Mouse (Mus musculus): ENCODE measurements around the gene Elane.

Elane gene

GRCm38 (mm10) chr10:79914948-79915596 lies 29.0 kb downstream of the Elane start:
- DNase-seq (ENCODE audit: low spot score in 2 of 2): no peak

DNA sequence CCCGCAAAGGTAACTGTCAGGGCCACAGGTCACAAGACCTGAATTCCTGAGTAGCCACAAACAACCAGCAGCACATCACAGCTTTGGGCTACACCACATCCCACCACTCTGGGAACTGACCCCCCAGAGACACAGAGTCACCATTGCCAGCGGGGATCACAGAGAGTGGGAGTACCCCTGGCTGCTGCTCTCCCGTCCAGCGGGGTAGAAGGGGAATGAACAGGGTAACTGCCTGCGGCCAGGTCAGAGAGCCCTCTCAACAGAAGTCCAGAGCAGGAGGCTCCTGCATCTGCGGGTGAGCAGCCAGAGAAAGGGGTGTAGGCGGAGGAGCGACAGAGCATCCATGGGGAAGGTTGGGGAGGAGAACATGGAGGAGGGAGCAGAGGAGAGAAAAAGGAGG lies 30.0 kb downstream of the Elane start:
- DNase-seq (ENCODE audit: low spot score in 2 of 2): no peak

DNA sequence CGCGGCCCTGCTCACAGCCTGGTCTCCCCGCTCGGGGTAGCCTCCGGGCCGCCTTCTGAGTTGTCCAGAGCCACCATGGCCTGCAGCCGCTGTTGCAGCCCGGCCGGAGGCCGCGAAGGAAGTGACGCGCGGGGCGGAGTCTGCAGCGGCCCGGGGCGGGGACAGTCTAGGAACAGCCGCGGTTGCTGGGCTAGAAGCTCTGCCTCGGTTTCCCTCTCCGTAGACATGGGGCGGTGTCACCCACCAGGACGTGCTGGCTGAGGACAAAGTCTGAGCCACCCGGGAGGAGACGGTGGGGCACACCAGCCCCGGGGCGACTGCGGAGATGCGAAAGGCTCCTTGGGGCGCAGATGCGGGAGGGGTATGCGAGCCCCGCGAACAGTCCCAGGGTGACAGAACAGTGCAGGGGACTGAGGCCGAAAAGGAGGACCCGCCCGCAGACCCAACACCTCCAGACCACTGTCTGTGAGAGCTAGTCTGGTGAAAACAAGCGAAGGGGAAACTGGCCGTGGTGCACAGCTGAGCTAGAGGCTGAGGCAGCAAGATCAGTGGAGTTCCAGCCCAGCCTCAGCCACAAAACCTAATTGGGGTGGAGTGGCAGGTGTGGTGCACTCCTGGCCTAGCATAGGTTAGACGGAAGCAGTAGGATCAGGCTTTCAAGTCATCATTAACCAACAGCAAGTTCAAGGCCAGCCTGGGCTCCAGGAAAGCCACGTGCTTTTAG lies 30.9 kb downstream of the Elane start, which contains the start of gene Kiss1r:
Kiss1r (plus strand) TSS at position 164 of the 724 bp plus-strand sequence.
- DNase-seq (ENCODE audit: low spot score in 2 of 2): peak in 1 of 2 experiments; percentile 76

- DNase-seq (ENCODE audit: low spot score in 2 of 2): no peak
Measured at GRCm38 (mm10) chr10:79917532-79918100, 31.6 kb downstream of the Elane start.

DNA sequence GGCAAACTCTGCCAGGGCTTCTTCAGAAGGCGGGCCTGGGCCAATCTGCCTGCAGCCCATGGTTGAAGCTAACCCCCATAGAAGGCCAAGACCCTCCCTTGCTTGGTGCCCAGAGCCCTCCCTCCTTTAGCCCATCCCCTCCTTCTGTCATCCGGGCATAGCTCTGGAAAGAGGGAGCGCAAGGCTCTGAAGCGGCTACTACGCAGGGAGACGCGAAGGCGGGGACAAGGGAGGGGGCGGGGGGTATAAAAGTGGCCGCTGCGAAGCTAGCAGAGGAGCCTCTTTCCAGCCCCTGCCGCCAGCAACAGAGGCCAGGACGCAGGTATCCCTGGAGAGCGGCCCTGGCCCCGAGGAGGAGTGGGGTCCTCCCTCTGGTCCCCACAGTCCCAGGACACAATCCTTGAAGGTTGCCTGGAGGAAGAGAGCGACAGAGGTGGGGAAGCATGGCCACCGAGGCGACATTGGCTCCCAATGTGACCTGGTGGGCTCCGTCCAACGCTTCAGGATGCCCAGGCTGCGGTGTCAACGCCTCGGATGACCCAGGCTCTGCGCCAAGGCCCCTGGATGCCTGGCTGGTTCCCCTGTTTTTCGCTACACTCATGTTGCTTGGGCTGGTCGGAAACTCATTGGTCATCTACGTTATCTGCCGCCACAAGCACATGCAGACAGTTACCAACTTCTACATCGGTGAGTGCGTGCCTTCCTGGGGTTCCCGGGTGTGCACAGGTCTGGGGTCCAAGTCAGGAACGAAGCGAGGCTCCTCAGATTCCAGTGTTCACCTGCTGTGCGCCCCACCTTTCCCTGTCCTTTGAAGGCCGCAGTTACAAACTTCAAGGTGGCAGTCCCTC lies 32.4 kb downstream of the Elane start:
- no peak for DNase-seq (ENCODE audit: low spot score in 2 of 2)

DNA sequence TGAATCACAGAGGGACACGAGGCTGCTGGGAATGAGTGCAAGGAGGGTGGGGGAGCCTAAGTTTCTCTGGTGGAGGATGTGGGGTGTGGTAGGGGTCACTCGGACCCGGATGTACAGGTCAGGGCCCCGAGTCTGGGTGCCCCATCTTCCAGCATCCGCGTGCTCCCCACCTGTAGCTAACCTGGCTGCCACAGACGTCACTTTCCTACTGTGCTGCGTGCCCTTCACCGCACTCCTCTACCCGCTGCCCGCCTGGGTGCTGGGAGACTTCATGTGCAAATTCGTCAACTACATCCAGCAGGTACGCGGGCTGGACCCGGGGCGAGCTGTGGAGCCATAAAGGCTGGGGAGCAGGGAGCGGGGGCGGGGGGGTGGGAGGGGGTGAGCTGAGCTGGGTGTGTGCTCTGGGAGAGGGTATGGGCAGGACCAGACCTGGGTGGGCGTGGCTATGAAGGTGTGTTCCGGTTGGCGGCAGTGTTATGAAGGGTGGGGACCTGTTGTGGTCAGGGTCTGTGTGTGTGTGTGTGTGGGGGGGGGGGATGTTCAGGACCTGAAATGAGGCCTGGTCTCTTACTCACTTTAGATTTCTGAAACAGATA lies 33.3 kb downstream of the Elane start:
- DNase-seq (ENCODE audit: low spot score in 2 of 2): no peak

DNA sequence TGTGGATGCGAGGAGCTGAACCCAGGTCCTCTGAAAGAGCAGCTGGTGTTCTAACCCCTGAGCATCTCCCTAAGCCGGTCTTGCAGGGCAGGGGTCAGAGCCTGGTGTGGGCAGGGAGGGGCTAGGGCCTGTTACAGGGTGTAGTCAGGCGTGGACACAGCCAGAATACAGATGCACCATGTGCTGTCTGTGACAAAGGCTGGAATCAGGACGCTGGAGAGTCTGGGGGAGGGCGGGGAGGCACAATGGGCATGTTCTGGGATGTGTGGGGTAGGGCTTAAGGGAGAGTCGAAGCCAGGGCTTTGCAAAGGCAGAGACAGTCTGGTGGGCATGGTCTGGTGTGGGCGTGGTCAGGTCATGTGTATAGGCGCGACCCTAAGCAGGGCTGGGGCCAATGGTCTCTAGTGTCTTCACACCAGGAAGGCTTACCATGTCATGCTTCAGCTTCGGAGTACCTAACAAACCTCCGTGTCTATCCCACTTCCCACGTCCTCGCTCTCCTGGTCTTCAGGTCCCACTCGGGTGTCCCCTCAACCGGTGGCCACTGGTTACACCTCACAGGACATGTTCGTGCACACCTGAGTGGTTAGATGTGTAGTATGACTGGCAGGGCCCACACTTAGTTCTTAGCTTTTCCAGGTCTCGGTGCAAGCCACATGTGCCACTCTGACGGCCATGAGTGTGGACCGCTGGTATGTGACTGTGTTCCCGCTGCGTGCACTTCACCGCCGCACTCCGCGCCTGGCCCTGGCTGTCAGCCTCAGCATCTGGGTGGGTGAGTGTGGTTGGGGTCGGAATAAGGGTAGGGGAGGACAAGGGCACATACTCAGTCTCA lies 34.2 kb downstream of the Elane start:
- DNase-seq (ENCODE audit: low spot score in 2 of 2): no peak

GRCm38 (mm10) chr10:79920958-79921535 lies 35.0 kb downstream of the Elane start, which contains the start of gene R3hdm4:
Gene R3hdm4, minus strand, starts transcription at chr10:79921208.
- DNase-seq (ENCODE audit: low spot score in 2 of 2): no peak

DNA sequence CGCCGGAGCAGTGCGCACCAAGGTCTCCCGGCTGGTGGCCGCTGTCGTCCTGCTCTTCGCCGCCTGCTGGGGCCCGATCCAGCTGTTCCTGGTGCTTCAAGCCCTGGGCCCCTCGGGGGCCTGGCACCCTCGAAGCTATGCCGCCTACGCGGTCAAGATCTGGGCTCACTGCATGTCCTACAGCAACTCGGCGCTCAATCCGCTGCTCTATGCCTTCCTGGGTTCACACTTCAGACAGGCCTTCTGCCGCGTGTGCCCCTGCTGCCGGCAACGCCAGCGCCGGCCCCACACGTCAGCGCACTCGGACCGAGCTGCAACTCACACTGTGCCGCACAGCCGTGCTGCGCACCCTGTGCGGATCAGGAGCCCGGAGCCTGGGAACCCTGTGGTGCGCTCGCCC lies 35.5 kb downstream of the Elane start:
- DNase-seq (ENCODE audit: low spot score in 2 of 2): no peak

GRCm38 (mm10) chr10:79924998-79925784 lies 39.1 kb downstream of the Elane start:
- DNase-seq (ENCODE audit: low spot score in 2 of 2): peak; percentile 74 to 97

DNA sequence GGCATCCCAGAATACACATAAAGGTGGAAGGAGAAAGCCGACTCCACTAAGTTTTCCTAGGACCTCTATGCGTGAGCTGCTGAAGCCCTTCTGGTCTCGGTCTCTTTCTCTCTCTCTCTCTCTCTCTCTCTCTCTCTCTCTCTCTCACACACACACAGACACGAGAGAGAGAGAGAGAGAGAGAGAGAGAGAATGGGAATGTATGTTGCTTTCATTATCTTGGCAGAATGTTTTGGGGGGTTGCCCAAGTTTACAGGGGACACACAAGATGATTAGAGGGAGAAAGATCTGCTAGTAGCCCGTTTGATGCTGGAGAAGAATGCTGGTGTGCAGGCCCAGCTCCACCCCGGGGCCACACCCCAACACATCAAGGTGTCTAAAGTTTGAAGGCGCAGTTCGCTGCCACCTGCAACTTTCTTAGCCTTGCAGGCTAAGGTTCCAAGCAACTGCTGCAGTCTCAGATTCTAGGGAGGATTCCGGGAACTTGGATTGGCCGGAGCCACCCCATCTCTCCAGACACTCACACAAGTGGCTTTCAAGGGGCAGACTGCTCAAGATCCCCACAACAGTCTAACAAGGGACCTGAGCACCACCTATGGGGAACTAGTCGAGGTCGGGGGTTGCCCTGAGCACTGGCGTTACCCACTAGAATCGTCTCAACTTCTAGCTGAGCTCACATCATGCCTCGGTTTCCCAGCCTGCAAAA lies 39.9 kb downstream of the Elane start:
- DNase-seq (ENCODE audit: low spot score in 2 of 2): no peak

DNA sequence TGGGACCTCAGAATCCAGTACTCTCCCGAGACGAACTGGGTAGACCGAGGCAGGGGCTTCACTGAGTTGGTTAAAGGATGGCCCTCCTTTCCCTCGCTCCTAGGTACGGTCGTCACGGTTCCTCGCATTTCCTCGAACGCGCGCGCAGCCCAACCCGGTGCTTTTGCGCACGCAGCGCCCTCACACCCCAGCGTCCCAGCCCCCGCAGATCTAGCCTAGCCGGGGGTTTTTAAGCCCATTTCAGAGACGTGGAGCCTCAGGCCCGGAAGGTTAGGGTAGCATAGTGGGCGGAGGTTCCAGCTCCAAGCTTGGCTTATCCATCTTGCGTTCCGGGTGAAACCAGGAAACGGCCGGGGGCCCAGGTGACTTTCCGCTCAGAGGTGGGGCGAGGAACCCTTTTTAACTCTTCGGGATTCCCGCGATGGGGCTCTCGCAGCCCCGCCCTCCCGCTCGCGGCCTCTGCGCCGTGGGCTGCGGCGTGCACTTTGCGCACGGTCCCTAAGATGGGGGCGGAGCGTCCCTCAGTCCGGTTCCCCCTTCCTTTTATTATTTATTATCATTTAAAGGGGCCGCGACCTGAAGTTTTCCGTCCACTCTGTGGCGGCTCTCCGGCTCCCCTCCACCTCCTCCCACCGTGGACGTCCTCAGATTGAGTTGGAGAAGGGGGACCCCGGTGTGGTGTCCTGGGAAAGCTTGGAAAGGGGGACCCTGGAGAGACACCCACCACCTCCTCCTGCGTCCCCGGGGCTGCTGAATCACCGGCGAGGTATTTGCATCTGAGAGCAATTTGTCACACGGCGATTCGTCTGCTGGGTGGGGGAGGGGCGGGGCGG lies 40.7 kb downstream of the Elane start, which contains the start of gene Arid3a:
Arid3a (plus strand) TSS at position 553 of the 833 bp plus-strand sequence.
- peak; percentile 73 to 87 for DNase-seq (ENCODE audit: low spot score in 2 of 2)

DNA sequence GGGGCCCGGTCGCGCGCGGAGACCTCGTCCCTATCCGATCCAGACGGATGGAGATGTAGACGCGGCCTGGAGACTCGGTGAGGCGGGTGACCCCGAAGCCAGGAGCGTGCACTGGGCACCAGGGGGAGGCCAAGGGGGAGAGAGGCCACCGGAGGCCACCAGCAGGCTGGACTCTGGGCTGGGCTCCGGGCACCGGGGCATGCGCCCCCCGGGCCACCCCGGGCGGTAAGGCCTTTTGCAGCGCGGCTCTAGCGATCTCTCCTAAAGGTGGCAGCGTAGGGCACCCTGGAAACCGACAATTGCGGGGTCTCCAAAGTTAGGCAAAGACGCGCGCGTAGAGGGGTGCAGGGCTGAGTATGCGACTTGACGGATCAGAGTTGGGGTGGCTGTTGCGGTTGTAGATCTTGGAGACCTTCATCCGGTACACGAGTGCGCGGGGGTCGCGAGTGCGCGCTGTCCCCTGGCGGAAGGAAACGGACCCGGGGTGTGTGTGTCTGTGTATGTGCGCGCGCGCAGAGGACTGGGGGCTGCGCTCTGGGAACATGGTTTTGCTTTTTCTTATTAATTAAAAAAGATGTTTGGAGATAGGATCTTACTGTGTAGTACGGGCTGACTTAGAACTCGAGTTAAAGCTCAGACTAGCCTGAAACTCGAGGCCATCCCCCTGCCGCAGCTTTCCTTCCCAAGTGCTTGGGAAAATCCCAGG lies 41.4 kb downstream of the Elane start:
- DNase-seq (ENCODE audit: low spot score in 2 of 2): no peak

DNA sequence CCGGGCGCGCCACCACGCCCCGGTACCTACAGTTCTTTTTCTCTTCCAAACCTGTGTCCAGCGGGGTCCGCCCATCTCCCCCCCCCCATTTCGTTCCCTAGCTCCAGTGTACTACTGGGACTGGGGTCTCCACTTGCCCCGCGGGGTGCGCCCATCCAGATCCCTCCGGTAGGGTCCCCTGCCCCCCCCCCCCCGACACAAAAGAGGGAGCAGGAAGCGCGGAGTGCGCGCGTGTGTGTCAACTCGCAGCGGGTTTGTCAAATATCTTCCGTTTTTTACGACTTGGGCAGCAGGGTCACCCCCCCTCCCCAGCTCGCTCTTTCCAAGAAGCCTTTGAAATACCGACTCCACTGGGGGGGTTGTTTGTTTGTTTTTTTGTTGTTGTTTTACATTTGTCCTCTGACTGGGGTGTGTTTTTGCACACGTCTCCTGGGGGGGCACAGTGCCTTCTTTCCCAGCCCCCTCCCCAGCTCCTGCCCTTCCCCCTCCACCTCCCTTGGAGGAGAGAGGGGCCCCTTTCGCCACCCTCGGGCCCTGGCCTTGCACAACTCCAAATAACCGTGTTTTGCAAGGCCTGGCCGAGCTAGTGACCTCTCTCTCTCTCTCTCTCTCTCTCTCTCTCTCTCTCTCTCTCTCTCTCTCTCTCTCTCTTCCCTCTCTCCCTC lies 42.1 kb downstream of the Elane start:
- no peak for DNase-seq (ENCODE audit: low spot score in 2 of 2)

- no peak for DNase-seq (ENCODE audit: low spot score in 2 of 2)
Measured at GRCm38 (mm10) chr10:79928907-79929701, 43.1 kb downstream of the Elane start.
